Mouse (Mus musculus): Measurements from ENCODE around the gene Pax5.

GRCm38 (mm10) chr4:44518923-44519322 is 191.4 kb downstream of the Pax5 start:
- TF ChIP-seq CTCF (IDR thresholded peaks at IDR 0.05; ENCODE audit: control insufficient read depth, insufficient read depth, insufficient read length) (no peak), MYOD1 (IDR thresholded peaks at IDR 0.05; ENCODE audit: control insufficient read depth, insufficient read length, low read depth) (no peak), MAX (IDR thresholded peaks at IDR 0.05) (no peak)
